Mouse (Mus musculus): ENCODE results near the gene Gjb3.

DNA sequence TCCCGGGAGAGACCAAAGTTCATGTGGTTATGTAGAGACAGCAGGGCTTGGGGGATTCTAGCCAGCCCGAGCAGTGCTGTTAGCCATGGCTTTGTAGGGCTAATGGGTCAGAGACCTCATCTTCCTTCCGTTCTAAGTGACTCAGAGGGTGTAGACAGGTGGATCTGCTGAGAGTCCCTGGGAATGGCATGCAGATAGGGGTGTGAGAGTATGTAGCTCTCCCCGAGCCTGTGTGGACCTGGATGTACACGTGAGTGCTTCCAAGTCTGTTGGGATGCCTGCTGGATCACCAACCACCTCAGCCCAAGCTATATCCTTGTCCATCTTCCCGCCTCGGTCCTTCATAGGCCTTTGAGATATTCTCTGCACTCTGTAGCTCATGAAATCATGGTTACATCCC, 2.3 kb downstream of the Gjb3 start:
- no peak for TF ChIP-seq POLR2A (IDR thresholded peaks at IDR 0.05; ENCODE audit: control insufficient read depth, extremely low read depth, insufficient read depth, low read length, poor library complexity)
- no peak for TF ChIP-seq CTCF (IDR thresholded peaks at IDR 0.05; ENCODE audit: borderline replicate concordance, control insufficient read depth, extremely low read depth, insufficient read depth, low read length, poor library complexity)

Measured in thymus, adult 2 months (tissue).